Mouse (Mus musculus) neural tube, embryonic 10.5 days (tissue): ENCODE data around the gene Otog.

Experiments
- DNase-seq: peaks from one replicate; pipeline ENCODE4 v3.0.0-alpha.2; 2017; ENCODE audit warnings: low spot score; ENCODE audit errors: extremely low spot score

Otog gene

GRCm38 (mm10) chr7:46282276-46282675 lies 41.5 kb downstream of the Otog start:
- DNase-seq, result no peak

GRCm38 (mm10) chr7:46283681-46284080 lies 42.9 kb downstream of the Otog start:
- no peak for DNase-seq

- no peak for DNase-seq
These were observed 44.5 kb downstream of the Otog start for GRCm38 (mm10) chr7:46285161-46285839.

GRCm38 (mm10) chr7:46286391-46286790 lies 45.6 kb downstream of the Otog start:
- DNase-seq, result no peak

GRCm38 (mm10) chr7:46287051-46287450 lies 46.3 kb downstream of the Otog start:
- no peak for DNase-seq

- no peak for DNase-seq
These were observed 55.5 kb downstream of the Otog start for GRCm38 (mm10) chr7:46296330-46296729.

GRCm38 (mm10) chr7:46301031-46301632 lies 60.3 kb downstream of the Otog start:
- no peak for DNase-seq

GRCm38 (mm10) chr7:46313486-46313885 lies 72.7 kb downstream of the Otog start:
- DNase-seq, result no peak

GRCm38 (mm10) chr7:46314220-46315009 lies 73.6 kb downstream of the Otog start:
- DNase-seq, result no peak

GRCm38 (mm10) chr7:46315692-46316091 lies 74.9 kb downstream of the Otog start:
- no peak for DNase-seq

- no peak for DNase-seq
These were observed 76.2 kb downstream of the Otog start for GRCm38 (mm10) chr7:46316948-46317347.

- no peak for DNase-seq
These were observed 80.5 kb downstream of the Otog start for GRCm38 (mm10) chr7:46321242-46321641.

GRCm38 (mm10) chr7:46327896-46328295 lies 87.1 kb downstream of the Otog start:
- DNase-seq, result no peak

- no peak for DNase-seq
These were observed 96.6 kb downstream of the Otog start for GRCm38 (mm10) chr7:46337397-46337796.

GRCm38 (mm10) chr7:46339818-46340217 lies 99.0 kb downstream of the Otog start:
- peak; percentile 31 for DNase-seq

GRCm38 (mm10) chr7:46340295-46340694 lies 99.5 kb downstream of the Otog start:
- no peak for DNase-seq

GRCm38 (mm10) chr7:46341471-46341870 lies 100.7 kb downstream of the Otog start:
- DNase-seq, result no peak

- DNase-seq, result no peak
These were observed 106.9 kb downstream of the Otog start for GRCm38 (mm10) chr7:46347692-46348091.

GRCm38 (mm10) chr7:46348813-46349212 lies 108.0 kb downstream of the Otog start:
- no peak for DNase-seq

- DNase-seq, result no peak
These were observed 109.4 kb downstream of the Otog start for GRCm38 (mm10) chr7:46350119-46350702.

- no peak for DNase-seq
These were observed 112.0 kb downstream of the Otog start for GRCm38 (mm10) chr7:46352748-46353147.

- DNase-seq, result no peak
These were observed 112.4 kb downstream of the Otog start for GRCm38 (mm10) chr7:46353216-46353615.
